Mouse (Mus musculus) embryonic facial prominence, embryonic 12.5 days (tissue): Measurements from ENCODE around the gene Mok. TPM values are rescaled to one million over a fixed set of nuclear protein-coding genes. Genes with fewer than 3 reads are reported as not detected.

Source experiments
- ATAC-seq: fragments of 200-750 bp; cut with Nextera tagmentation; 2 replicates; pipeline ENCODE4 v1.8.0; 2017; ENCODE audit not compliant: insufficient number of reproducible peaks, insufficient read depth, low FRiP score, low TSS enrichment
- H3K27ac ChIP-seq: fragments of 300-500 bp; sonication (generic); 2 replicates; pipeline ENCODE4 v1.5.1; 2016; ENCODE audit warnings: mild to moderate bottlenecking
- H3K27me3 ChIP-seq: fragments of 300-500 bp; sonication (generic); 2 replicates; pipeline ENCODE4 v1.6.1; 2016; ENCODE audit warnings: mild to moderate bottlenecking, moderate library complexity
- H3K36me3 ChIP-seq: fragments of 300-500 bp; sonication (generic); 2 replicates; pipeline ENCODE4 v1.6.1; 2016; ENCODE audit warnings: mild to moderate bottlenecking
- H3K4me1 ChIP-seq: fragments of 300-500 bp; sonication (generic); 2 replicates; pipeline ENCODE4 v1.6.1; 2016
- H3K4me2 ChIP-seq: fragments of 300-500 bp; sonication (generic); replicated peaks from 2 replicates; pipeline ENCODE4 v1.6.1; 2016; ENCODE audit warnings: mild to moderate bottlenecking, moderate library complexity
- H3K4me3 ChIP-seq: fragments of 300-500 bp; sonication (generic); 2 replicates; pipeline ENCODE4 v1.5.1; 2016; ENCODE audit warnings: mild to moderate bottlenecking
- H3K9ac ChIP-seq: fragments of 300-500 bp; sonication (generic); 2 replicates; pipeline ENCODE4 v1.6.1; 2016; ENCODE audit warnings: mild to moderate bottlenecking, moderate library complexity
- H3K9me3 ChIP-seq: fragments of 300-500 bp; sonication (generic); 2 replicates; pipeline ENCODE4 v1.6.1; 2016; ENCODE audit warnings: mild to moderate bottlenecking, moderate library complexity
- WGBS: fragments of 180-500 bp; shearing (Covaris S2); methylation state at CpG from one replicate; pipeline ENCODE4 v1.1.7; 2016; 5-methylcytosine and 5-hydroxymethylcytosine counted together
- polyA plus RNA-seq: library from polyadenylated mRNA; unstranded; fragments of >200 nt; fragmentation: Nextera tagmentation; extraction: Ambion mirVana; gene quantifications from 2 replicates; pipeline ENCODE4 v1.2.1, GENCODE M21; 2016

The Mok gene
- polyA plus RNA-seq, 1 experiment from 2014 or later, result 7.2 TPM

GRCm38 (mm10) chr12:110802674-110803297 is 38.0 kb downstream of the Mok start:
- H3K9me3 ChIP-seq, result no peaks in the 10 kb centered on the region
- H3K4me3 ChIP-seq, result no peak overlapping the region
- no peak overlapping the region for H3K4me2 ChIP-seq
- no peak for ATAC-seq
- peaks cover 16% of the 10 kb centered on the region; the same call in 1 of the 2 replicates for H3K36me3 ChIP-seq
- H3K27me3 ChIP-seq, result no peaks in the 10 kb centered on the region
- no peak overlapping the region for H3K27ac ChIP-seq
- peaks cover 4% of the 10 kb centered on the region; the same call in 1 of the 2 replicates for H3K4me1 ChIP-seq
- no peak overlapping the region for H3K9ac ChIP-seq
- WGBS, result 90% methylated on average over 5 of the region's 5 CpGs

- Histone ChIP-seq H3K9me3 (no peaks in the 10 kb centered on the region), H3K4me1 (peaks cover 4% of the 10 kb centered on the region; the same call in 1 of the 2 replicates), H3K9ac (no peak overlapping the region), H3K27me3 (no peaks in the 10 kb centered on the region), H3K4me3 (no peak overlapping the region), H3K36me3 (peaks cover 12% of the 10 kb centered on the region; the same call in 1 of the 2 replicates), H3K27ac (no peak overlapping the region), H3K4me2 (no peak overlapping the region)
- 80% methylated on average over 10 of the region's 10 CpGs for WGBS
- 0 out of 2 replicates have a peak, but pooled peaks have one; percentile 54 for ATAC-seq
Measured at GRCm38 (mm10) chr12:110801876-110802464, 38.8 kb downstream of the Mok start.

DNA sequence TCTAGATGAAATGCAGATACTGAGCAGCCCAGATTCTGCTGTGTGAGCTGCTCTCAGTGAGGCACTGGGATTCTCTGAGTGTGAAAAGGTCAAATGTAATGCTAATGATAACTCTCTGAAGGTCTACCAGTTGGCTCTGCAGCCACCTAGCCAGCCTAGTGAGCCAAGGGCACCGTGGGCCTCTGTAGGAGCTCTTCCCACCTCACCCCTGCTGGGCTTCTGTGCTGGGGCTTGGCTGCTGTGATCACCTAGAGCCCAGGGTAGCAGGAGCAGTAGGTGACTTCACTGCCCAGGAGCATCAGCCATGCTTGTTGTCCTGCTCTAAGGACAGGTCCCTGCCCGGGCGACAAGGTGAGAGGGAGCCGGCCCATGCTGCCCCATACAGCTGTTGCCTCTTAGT is 41.5 kb downstream of the Mok start:
- WGBS, result 90% methylated on average over 4 of the region's 4 CpGs
- no peak for ATAC-seq
- Histone ChIP-seq H3K9me3 (no peaks in the 10 kb centered on the region), H3K4me2 (no peak overlapping the region), H3K4me3 (no peak overlapping the region), H3K27me3 (no peaks in the 10 kb centered on the region), H3K9ac (no peak overlapping the region), H3K27ac (no peak overlapping the region), H3K36me3 (peaks cover 8% of the 10 kb centered on the region; the same call in 1 of the 2 replicates), H3K4me1 (peaks cover under 1% of the 10 kb centered on the region; the same call in 1 of the 2 replicates)

GRCm38 (mm10) chr12:110797842-110798431 is 42.8 kb downstream of the Mok start:
- peaks cover 9% of the 10 kb centered on the region; the same call in 1 of the 2 replicates for H3K36me3 ChIP-seq
- no peak for ATAC-seq
- no peak overlapping the region for H3K27ac ChIP-seq
- no peak overlapping the region for H3K4me3 ChIP-seq
- WGBS, result 91% methylated on average over 10 of the region's 10 CpGs
- H3K27me3 ChIP-seq, result no peaks in the 10 kb centered on the region
- H3K4me2 ChIP-seq, result no peak overlapping the region
- no peaks in the 10 kb centered on the region for H3K4me1 ChIP-seq
- H3K9me3 ChIP-seq, result no peaks in the 10 kb centered on the region
- no peak overlapping the region for H3K9ac ChIP-seq

DNA sequence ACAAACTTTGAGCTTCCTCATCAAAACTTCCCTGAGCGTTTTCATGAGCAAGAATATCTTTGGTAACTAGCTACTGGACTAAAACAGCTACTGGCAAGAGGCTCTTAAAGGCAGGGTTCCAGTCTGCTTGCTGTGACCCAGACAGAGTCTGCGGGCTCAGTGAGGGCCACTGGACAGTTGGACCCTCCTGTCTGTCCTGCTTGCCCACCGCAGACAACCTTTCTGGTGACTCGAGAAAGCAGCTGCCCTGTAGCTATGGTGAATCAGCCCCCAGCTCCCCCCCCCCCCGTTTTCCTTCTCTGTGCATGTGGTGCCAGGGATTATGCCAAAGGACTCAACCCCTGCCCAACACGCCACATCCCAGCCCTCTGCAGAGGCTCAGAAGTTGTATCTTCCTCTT is 43.5 kb downstream of the Mok start:
- H3K4me3 ChIP-seq, result no peak overlapping the region
- H3K9ac ChIP-seq, result no peak overlapping the region
- H3K27me3 ChIP-seq, result no peaks in the 10 kb centered on the region
- no peaks in the 10 kb centered on the region for H3K9me3 ChIP-seq
- no peak overlapping the region for H3K4me2 ChIP-seq
- 92% methylated on average over 6 of the region's 6 CpGs for WGBS
- no peak overlapping the region for H3K27ac ChIP-seq
- H3K36me3 ChIP-seq, result peaks cover 14% of the 10 kb centered on the region; the same call in 1 of the 2 replicates
- no peak for ATAC-seq
- no peaks in the 10 kb centered on the region for H3K4me1 ChIP-seq

GRCm38 (mm10) chr12:110796748-110797147 is 44.0 kb downstream of the Mok start:
- Histone ChIP-seq H3K9ac (no peak overlapping the region), H3K27me3 (no peaks in the 10 kb centered on the region), H3K9me3 (no peaks in the 10 kb centered on the region), H3K27ac (no peak overlapping the region), H3K4me3 (no peak overlapping the region), H3K4me1 (no peaks in the 10 kb centered on the region), H3K36me3 (peaks cover 14% of the 10 kb centered on the region; the same call in 1 of the 2 replicates), H3K4me2 (no peak overlapping the region)
- 87% methylated on average over 6 of the region's 6 CpGs for WGBS
- ATAC-seq, result no peak

DNA sequence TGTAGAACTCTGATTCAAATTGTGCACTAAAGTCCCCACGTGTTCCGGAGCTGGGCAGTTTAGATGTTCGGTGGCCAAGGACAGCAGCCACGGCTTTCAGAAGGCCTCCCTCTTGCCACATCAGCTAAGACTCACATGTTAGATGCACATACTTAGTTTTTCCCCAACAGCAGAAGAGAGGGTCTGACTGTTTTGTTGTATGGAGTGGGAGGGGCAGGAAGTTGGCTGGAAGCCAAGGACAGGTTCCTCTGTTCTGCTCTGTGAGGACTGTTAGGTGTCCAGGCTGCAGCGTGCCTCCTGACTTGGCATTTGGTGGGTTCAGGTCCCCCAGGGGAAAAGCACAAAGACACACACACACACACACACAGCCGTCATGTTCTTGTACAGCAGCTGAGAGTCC is 45.7 kb downstream of the Mok start:
- no peaks in the 10 kb centered on the region for H3K27me3 ChIP-seq
- H3K27ac ChIP-seq, result no peak overlapping the region
- H3K9me3 ChIP-seq, result no peaks in the 10 kb centered on the region
- H3K4me1 ChIP-seq, result no peaks in the 10 kb centered on the region
- no peak overlapping the region for H3K4me2 ChIP-seq
- no peak for ATAC-seq
- H3K4me3 ChIP-seq, result no peak overlapping the region
- H3K36me3 ChIP-seq, result peaks cover 14% of the 10 kb centered on the region; the same call in 1 of the 2 replicates
- no peak overlapping the region for H3K9ac ChIP-seq
- WGBS, result 86% methylated on average over 6 of the region's 6 CpGs

DNA sequence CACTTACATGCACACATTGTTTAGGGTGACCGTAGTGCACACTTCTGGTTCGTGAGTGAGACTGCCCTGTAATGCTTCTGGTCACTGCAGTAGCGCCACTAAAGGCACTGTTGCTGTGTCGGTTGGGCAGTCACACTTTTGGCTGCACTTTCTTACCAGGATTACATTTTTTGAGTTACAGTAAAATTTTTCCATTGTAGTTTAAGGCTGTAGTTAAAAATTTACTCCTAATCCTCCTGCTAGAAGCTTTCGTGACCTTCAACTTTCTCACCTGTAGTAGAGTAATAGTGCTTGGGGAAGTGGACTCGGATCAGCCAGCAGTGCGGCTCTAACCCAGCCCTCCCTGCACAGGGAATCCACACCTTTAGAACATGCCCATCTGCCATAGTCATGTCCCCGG is 49.7 kb downstream of the Mok start:
- no peak overlapping the region for H3K4me3 ChIP-seq
- H3K36me3 ChIP-seq, result peaks cover 6% of the 10 kb centered on the region; the same call in 1 of the 2 replicates
- peaks cover 6% of the 10 kb centered on the region; the same call in 1 of the 2 replicates for H3K4me1 ChIP-seq
- 94% methylated on average over 8 of the region's 8 CpGs for WGBS
- no peaks in the 10 kb centered on the region for H3K9me3 ChIP-seq
- no peaks in the 10 kb centered on the region for H3K27me3 ChIP-seq
- ATAC-seq, result no peak
- no peak overlapping the region for H3K4me2 ChIP-seq
- no peak overlapping the region for H3K9ac ChIP-seq
- H3K27ac ChIP-seq, result no peak overlapping the region

DNA sequence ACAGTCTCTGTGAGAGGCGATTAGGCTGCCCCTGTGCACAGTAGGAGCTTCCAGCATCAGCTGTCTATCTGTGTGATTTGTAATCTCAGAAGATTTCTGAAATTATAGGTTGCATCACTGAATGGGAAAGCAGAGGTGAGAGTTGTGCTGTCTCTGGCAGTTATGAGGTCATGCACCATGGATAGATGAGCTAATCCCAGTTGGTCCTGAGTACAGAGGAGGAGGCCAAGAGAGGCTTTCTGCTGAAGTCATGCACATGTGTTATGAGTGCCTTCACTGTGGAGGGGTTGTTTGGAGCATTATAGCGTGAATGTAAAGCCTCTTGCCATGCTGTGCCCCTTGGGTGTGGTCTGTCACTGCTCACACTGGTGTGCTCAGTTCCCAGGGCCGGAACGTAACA is 50.2 kb downstream of the Mok start:
- Histone ChIP-seq H3K4me2 (no peak overlapping the region), H3K9me3 (no peaks in the 10 kb centered on the region), H3K27ac (no peak overlapping the region), H3K4me1 (peaks cover 6% of the 10 kb centered on the region; the same call in 1 of the 2 replicates), H3K27me3 (no peaks in the 10 kb centered on the region), H3K4me3 (no peak overlapping the region), H3K9ac (no peak overlapping the region), H3K36me3 (peaks cover 6% of the 10 kb centered on the region; the same call in 1 of the 2 replicates)
- WGBS, result 91% methylated on average over 4 of the region's 4 CpGs
- ATAC-seq, result no peak

DNA sequence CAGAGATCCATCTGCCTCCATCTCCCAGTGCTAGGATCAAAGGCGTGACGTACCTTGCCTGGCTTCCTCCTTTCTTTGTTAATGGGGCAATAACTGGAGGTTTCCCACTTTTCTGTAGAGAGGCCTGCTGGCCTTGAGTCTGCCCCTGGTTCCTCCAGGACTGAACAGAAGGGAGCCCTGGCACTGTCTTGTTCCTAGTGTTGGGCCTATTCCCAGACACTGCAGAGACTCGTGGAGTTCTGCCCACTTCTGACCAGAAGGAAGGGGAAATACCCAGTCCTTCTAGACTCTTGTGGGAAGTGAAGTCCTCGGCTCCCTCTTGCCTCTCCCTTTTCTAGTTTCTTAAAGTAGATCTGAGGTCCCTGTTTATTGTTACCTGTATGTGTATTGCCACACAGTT is 54.5 kb downstream of the Mok start:
- Histone ChIP-seq H3K4me1 (peaks cover 6% of the 10 kb centered on the region; the same call in 1 of the 2 replicates), H3K9me3 (no peaks in the 10 kb centered on the region), H3K27me3 (no peaks in the 10 kb centered on the region), H3K4me3 (no peak overlapping the region), H3K27ac (no peak overlapping the region), H3K36me3 (peaks cover 21% of the 10 kb centered on the region), H3K9ac (no peak overlapping the region), H3K4me2 (no peak overlapping the region)
- 86% methylated on average over 4 of the region's 4 CpGs for WGBS
- no peak for ATAC-seq

DNA sequence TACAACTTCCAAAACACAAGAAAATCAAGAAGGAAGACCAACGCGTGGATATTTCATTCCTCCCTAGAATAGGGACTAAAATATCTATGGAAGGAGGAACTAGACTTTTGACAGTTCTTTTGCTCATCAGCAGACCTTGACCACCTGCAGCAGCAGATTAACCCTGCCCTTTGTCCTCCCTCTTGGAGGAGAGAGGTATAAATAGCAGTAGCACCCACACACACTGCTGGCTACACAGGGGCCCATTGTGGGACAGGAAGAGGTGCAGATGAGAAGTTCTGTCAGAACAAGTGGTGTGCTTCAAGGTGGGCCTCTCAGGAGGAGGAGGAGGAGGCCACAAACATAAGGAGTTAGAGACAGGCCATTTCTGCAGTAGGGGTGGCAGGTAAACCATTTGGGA is 56.5 kb downstream of the Mok start:
- H3K9me3 ChIP-seq, result no peaks in the 10 kb centered on the region

GRCm38 (mm10) chr12:110782278-110782677 is 58.5 kb downstream of the Mok start:
- H3K4me2 ChIP-seq, result no peak overlapping the region
- no peak overlapping the region for H3K27ac ChIP-seq
- H3K27me3 ChIP-seq, result no peaks in the 10 kb centered on the region
- H3K4me1 ChIP-seq, result no peaks in the 10 kb centered on the region
- no peak for ATAC-seq
- peaks cover 30% of the 10 kb centered on the region for H3K36me3 ChIP-seq
- WGBS, result 95% methylated on average over 1 of the region's 1 CpGs
- H3K9me3 ChIP-seq, result no peaks in the 10 kb centered on the region
- H3K9ac ChIP-seq, result no peak overlapping the region
- H3K4me3 ChIP-seq, result no peak overlapping the region

More for the DNA sequence above, 56.5 kb downstream of the Mok start:
- Histone ChIP-seq H3K4me1 (peaks cover under 1% of the 10 kb centered on the region; the same call in 1 of the 2 replicates), H3K4me2 (no peak overlapping the region), H3K4me3 (no peak overlapping the region), H3K9ac (no peak overlapping the region), H3K36me3 (peaks cover 30% of the 10 kb centered on the region), H3K27ac (no peak overlapping the region), H3K27me3 (no peaks in the 10 kb centered on the region)
- 95% methylated on average over 2 of the region's 2 CpGs for WGBS
- no peak for ATAC-seq
